Mouse (Mus musculus) hindbrain, postnatal 0 days (tissue): Measurements from ENCODE around the gene Dip2b. TPM values are rescaled to one million over a fixed set of nuclear protein-coding genes. Genes with fewer than 3 reads are reported as not detected.

Experiments
- ATAC-seq: fragments of 200-750 bp; cut with Nextera tagmentation; 2 replicates; pipeline ENCODE4 v1.8.0; 2017; ENCODE audit warnings: mild to moderate bottlenecking, moderate TSS enrichment, moderate library complexity
- DNase-seq: peaks from one replicate; pipeline ENCODE4 v3.0.0-alpha.2; 2015; ENCODE audit warnings: low spot score
- H3K27ac ChIP-seq: fragments of 300-500 bp; sonication (generic); 2 replicates; pipeline ENCODE4 v1.5.1; 2014; ENCODE audit warnings: mild to moderate bottlenecking
- H3K27me3 ChIP-seq: fragments of 300-500 bp; sonication (generic); 2 replicates; pipeline ENCODE4 v1.6.1; 2014; ENCODE audit warnings: low read length, mixed read lengths; ENCODE audit not compliant: insufficient read depth
- H3K36me3 ChIP-seq: fragments of 300-500 bp; sonication (generic); 2 replicates; pipeline ENCODE4 v1.6.1; 2014; ENCODE audit warnings: low read length, mixed read lengths; ENCODE audit not compliant: insufficient read depth
- H3K4me1 ChIP-seq: fragments of 300-500 bp; sonication (generic); 2 replicates; pipeline ENCODE4 v1.6.1; 2014; ENCODE audit warnings: antibody characterized with exemption, low read length, mixed read lengths; ENCODE audit not compliant: insufficient read depth
- H3K4me2 ChIP-seq: fragments of 300-500 bp; sonication (generic); 2 replicates; pipeline ENCODE4 v1.6.1; 2014; ENCODE audit warnings: low read depth, mild to moderate bottlenecking, low read length, moderate library complexity, mixed read lengths
- H3K4me3 ChIP-seq: fragments of 300-500 bp; sonication (generic); 2 replicates; pipeline ENCODE4 v1.5.1; 2014; ENCODE audit warnings: low read length
- H3K9ac ChIP-seq: fragments of 300-500 bp; sonication (generic); replicated peaks from 2 replicates; pipeline ENCODE4 v1.6.1; 2014; ENCODE audit warnings: mild to moderate bottlenecking, low read length, moderate library complexity, mixed read lengths
- H3K9me3 ChIP-seq: fragments of 300-500 bp; sonication (generic); 2 replicates; pipeline ENCODE4 v1.6.1; 2016; ENCODE audit warnings: low read length, mixed read lengths
- CTCF ChIP-seq: IDR thresholded peaks from 2 replicates; pipeline ENCODE4 v1.5.1; 2016; ENCODE audit warnings: antibody characterized with exemption, control low read depth, low read depth
- WGBS: fragments of 180-500 bp; shearing (Covaris S2); extraction: QIAGEN DNeasy Blood & Tissue Kit; methylation state at CpG from one replicate; pipeline ENCODE4 v1.1.7; 2014; 5-methylcytosine and 5-hydroxymethylcytosine counted together
- polyA plus RNA-seq: library from polyadenylated mRNA; unstranded; fragments of >200 nt; fragmentation: Nextera tagmentation; extraction: Ambion mirVana; gene quantifications from 2 replicates; pipeline ENCODE4 v1.2.1, GENCODE M21; 2015
- total RNA-seq: library from RNA; depleted of rRNA; stranded (reverse); fragments of >200 nt; gene quantifications from 2 replicates; pipeline ENCODE4 v1.2.3, GENCODE M21; 2014

Gene Dip2b
- total and polyA plus RNA-seq, 2 experiments from 2014 or later, result 11.9 to 44.7 TPM

DNA sequence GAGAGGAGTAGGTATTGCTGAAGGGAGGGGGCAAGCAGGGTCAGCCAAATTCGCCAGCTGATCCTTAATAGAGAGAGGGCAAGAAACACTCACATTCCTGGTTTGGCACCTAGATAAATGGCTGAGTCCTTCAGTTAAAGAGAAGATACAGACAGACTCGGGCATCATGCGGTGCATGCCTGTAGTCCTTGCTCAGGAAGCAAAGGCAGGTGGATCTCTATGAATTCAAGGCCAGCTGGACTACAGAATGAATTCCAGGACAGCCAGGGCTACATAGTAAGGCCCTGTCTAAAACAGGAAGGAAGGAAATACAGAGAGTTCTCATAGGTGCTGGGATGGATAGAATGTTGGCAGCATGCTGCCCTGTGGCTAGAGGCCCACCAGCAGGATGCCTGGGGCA lies 128.0 kb downstream of the Dip2b start:
- DNase-seq (no peak), ATAC-seq (no peak)
- no peak for TF ChIP-seq CTCF
- H3K9ac ChIP-seq, result no peak overlapping the region
- no peaks in the 10 kb centered on the region for H3K4me1 ChIP-seq
- no peaks in the 10 kb centered on the region for H3K27me3 ChIP-seq
- H3K4me2 ChIP-seq, result no peak overlapping the region
- peak overlapping the region; percentile 56; the same call in 1 of the 2 replicates for H3K27ac ChIP-seq
- WGBS, result 71% methylated on average over 3 of the region's 3 CpGs
- H3K36me3 ChIP-seq, result peaks cover 43% of the 10 kb centered on the region
- no peak overlapping the region for H3K4me3 ChIP-seq
- no peaks in the 10 kb centered on the region for H3K9me3 ChIP-seq

DNA sequence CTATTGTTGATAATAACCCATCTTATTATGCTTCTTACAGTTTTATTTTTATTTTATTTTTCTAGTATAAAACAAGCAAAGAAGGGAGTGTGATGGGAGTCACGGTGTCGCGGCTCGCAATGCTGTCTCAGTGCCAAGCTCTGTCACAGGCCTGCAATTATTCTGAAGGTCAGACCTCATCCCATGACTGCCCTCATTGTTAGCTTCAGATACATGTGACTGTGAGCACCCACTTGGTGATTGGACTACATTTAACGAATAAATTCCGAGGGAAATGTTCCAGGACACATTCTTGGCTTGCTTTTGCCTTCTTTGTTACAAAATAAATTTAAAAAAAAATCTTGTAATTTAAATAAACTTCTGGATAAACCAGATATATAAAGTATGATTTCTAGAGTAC lies 129.3 kb downstream of the Dip2b start:
- peak overlapping the region; percentile 56 for H3K27ac ChIP-seq
- 55% methylated on average over 6 of the region's 6 CpGs for WGBS

DNA sequence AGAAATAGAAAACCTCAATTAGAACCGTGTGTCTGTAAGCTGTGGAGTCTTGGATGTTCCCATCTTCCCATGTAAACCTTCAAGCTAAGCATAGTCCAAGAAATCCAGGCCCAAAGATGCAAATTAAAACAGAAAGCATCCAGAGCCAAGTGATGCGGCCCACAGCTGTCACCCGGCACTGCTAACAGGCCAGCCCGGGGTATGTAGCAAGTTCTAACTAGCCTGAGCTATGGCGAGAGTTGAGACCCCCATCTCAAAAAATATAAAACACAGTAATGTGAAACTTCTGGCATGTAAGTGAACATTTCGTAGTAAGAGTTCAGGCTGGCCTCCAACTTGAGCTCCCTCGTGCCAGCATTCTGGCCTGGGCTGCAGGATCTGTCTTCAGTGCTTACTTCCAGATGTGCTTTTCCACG lies 129.7 kb downstream of the Dip2b start:
- H3K36me3 ChIP-seq, result peaks cover 60% of the 10 kb centered on the region
- no peak overlapping the region for H3K4me2 ChIP-seq
- ATAC-seq (peak; percentile 38; the same call in 1 of the 2 replicates), DNase-seq (no peak)
- H3K4me3 ChIP-seq, result no peak overlapping the region
- peak overlapping the region; percentile 12; the same call in 1 of the 2 replicates for H3K27ac ChIP-seq
- TF ChIP-seq CTCF, result no peak
- H3K9me3 ChIP-seq, result no peaks in the 10 kb centered on the region
- H3K9ac ChIP-seq, result no peak overlapping the region
- H3K4me1 ChIP-seq, result no peaks in the 10 kb centered on the region
- no peaks in the 10 kb centered on the region for H3K27me3 ChIP-seq
- 66% methylated on average over 8 of the region's 8 CpGs for WGBS

More for the DNA sequence above, 129.3 kb downstream of the Dip2b start:
- Histone ChIP-seq H3K9me3 (no peaks in the 10 kb centered on the region), H3K9ac (no peak overlapping the region), H3K4me3 (no peak overlapping the region), H3K36me3 (peaks cover 55% of the 10 kb centered on the region), H3K4me1 (no peaks in the 10 kb centered on the region), H3K27me3 (no peaks in the 10 kb centered on the region), H3K4me2 (no peak overlapping the region)
- ATAC-seq (peak; percentile 85), DNase-seq (peak; percentile 55)
- TF ChIP-seq CTCF, result no peak

DNA sequence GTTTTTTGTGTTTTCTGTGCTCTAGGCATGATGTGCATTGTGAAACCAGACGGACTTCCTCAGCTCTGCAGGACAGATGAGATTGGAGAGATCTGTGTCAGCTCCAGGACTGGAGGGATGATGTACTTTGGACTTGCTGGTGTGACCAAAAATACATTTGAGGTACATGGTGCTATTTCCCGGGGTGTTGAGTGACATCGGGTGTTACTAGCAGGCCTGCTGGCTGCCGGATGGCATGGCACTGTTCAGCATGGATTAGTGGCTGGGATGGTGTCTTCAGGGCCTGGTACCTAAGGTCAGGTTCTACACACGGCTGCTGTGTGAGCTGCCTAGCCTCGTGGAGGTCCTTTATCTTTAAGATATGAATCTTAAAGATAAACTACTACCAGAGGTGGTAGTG lies 136.7 kb downstream of the Dip2b start:
- Histone ChIP-seq H3K4me2 (no peak overlapping the region), H3K27ac (no peak overlapping the region), H3K27me3 (no peaks in the 10 kb centered on the region), H3K9ac (no peak overlapping the region), H3K4me1 (no peaks in the 10 kb centered on the region; the same call in 1 of the 2 replicates), H3K4me3 (no peak overlapping the region), H3K36me3 (peaks cover 57% of the 10 kb centered on the region), H3K9me3 (no peaks in the 10 kb centered on the region)
- no peak for TF ChIP-seq CTCF
- DNase-seq, result no peak
- no peak for ATAC-seq
- 96% methylated on average over 6 of the region's 6 CpGs for WGBS

DNA sequence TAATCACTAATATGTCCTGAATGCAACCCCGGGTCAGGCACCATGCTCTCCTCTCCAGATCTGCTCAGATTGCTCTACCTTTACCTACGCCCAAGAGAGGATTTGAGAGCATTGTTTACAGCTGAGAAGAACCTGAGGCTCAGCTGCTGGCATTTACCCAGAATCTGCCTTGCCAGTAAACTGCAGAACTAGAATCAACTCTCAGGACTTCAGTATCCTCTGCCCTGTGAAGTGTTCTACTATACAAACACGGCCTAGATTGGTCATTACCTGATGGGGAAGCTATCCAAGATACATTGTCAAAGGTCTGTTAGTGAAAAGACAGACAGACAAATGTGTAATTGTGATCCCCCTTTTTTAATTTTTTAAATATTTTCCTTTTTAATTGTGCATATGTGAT lies 138.7 kb downstream of the Dip2b start:
- H3K9ac ChIP-seq, result no peak overlapping the region
- no peaks in the 10 kb centered on the region; the same call in 1 of the 2 replicates for H3K4me1 ChIP-seq
- H3K4me2 ChIP-seq, result no peak overlapping the region
- TF ChIP-seq CTCF, result no peak
- H3K36me3 ChIP-seq, result peaks cover 47% of the 10 kb centered on the region
- 91% methylated on average over 3 of the region's 3 CpGs for WGBS
- H3K27me3 ChIP-seq, result no peaks in the 10 kb centered on the region
- no peak overlapping the region for H3K4me3 ChIP-seq
- DNase-seq, result no peak
- H3K27ac ChIP-seq, result no peak overlapping the region
- ATAC-seq, result no peak
- H3K9me3 ChIP-seq, result no peaks in the 10 kb centered on the region

DNA sequence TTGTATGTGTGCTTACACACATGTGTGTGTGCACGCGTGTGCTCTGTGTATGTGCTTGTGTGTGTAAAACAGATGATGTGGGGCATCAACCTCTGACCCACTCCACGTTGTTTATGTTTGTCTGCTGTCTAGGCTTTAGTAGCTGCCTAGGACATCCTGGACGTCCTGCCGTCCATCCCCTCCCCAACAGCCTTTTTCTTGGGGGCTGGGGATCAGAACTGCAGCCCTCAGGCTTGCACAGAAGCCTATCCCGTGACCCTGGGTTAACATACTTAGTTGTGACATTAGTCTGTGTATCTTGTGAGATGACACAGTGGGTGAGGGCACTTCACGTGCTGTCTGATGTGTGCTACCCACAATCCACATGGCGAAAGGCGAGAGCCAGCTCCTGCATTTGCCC lies 139.1 kb downstream of the Dip2b start:
- TF ChIP-seq CTCF, result no peak
- H3K27me3 ChIP-seq, result no peaks in the 10 kb centered on the region
- H3K4me1 ChIP-seq, result no peaks in the 10 kb centered on the region; the same call in 1 of the 2 replicates
- no peak overlapping the region for H3K27ac ChIP-seq
- no peak overlapping the region for H3K4me2 ChIP-seq
- 93% methylated on average over 9 of the region's 9 CpGs for WGBS
- H3K9ac ChIP-seq, result no peak overlapping the region
- H3K9me3 ChIP-seq, result no peaks in the 10 kb centered on the region
- DNase-seq, result no peak
- peaks cover 47% of the 10 kb centered on the region for H3K36me3 ChIP-seq
- ATAC-seq, result no peak
- no peak overlapping the region for H3K4me3 ChIP-seq

DNA sequence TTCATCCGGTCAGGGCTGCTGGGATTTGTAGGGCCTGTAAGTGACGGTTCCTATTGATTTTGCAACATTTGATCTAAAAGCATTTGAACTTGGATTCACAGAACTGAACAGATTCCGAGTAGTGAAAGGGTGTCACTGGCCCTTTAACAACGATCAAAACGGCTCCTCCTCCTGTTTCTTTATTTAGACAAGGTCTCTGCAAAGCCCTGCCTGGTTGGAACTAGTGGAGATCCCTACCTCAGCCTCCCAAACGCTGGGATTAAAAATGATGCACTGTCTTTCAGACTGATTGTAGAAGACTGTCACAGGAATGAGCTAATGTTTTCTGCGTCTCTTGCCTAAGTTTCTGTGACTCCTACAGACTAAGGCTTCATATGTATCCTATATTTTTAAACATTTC lies 140.0 kb downstream of the Dip2b start:
- Histone ChIP-seq H3K9me3 (no peaks in the 10 kb centered on the region), H3K27me3 (no peaks in the 10 kb centered on the region), H3K27ac (no peak overlapping the region), H3K36me3 (peaks cover 42% of the 10 kb centered on the region), H3K9ac (no peak overlapping the region), H3K4me3 (no peak overlapping the region), H3K4me2 (no peak overlapping the region), H3K4me1 (no peaks in the 10 kb centered on the region; the same call in 1 of the 2 replicates)
- no peak for ATAC-seq
- TF ChIP-seq CTCF, result no peak
- WGBS, result 69% methylated on average over 7 of the region's 7 CpGs
- DNase-seq, result no peak
